Mouse (Mus musculus) heart, postnatal 0 days (tissue): ENCODE data around the gene Qtrt1. TPM values are rescaled to one million over a fixed set of nuclear protein-coding genes. Genes with fewer than 3 reads are reported as not detected.

Experiments used
- ATAC-seq: fragments of 200-750 bp; cut with Nextera tagmentation; 2 replicates; pipeline ENCODE4 v1.8.0; 2017; ENCODE audit warnings: low read depth, moderate number of reproducible peaks, moderate library complexity; ENCODE audit not compliant: insufficient read depth
- DNase-seq: peaks from one replicate; pipeline ENCODE4 v3.0.0-alpha.2; 2016; ENCODE audit warnings: low spot score
- H3K27ac ChIP-seq: fragments of 300-500 bp; sonication (generic); 2 replicates; pipeline ENCODE4 v1.5.1; 2014; ENCODE audit warnings: low read depth, mild to moderate bottlenecking
- H3K27me3 ChIP-seq: fragments of 300-500 bp; sonication (generic); 2 replicates; pipeline ENCODE4 v1.6.1; 2014; ENCODE audit warnings: low read length, mixed read lengths; ENCODE audit not compliant: control insufficient read depth, insufficient read depth
- H3K36me3 ChIP-seq: fragments of 300-500 bp; sonication (generic); replicated peaks from 2 replicates; pipeline ENCODE4 v1.6.1; 2014; ENCODE audit warnings: low read length, mixed read lengths; ENCODE audit not compliant: control insufficient read depth, insufficient read depth
- H3K4me1 ChIP-seq: fragments of 300-500 bp; sonication (generic); 2 replicates; pipeline ENCODE4 v1.6.1; 2014; ENCODE audit warnings: antibody characterized with exemption; ENCODE audit not compliant: control insufficient read depth, insufficient read depth
- H3K4me2 ChIP-seq: fragments of 300-500 bp; sonication (generic); 2 replicates; pipeline ENCODE4 v1.6.1; 2014; ENCODE audit warnings: low read depth, mild to moderate bottlenecking, low read length, moderate library complexity
- H3K4me3 ChIP-seq: fragments of 300-500 bp; sonication (generic); 2 replicates; pipeline ENCODE4 v1.5.1; 2014; ENCODE audit warnings: low read depth, low read length
- H3K9ac ChIP-seq: fragments of 300-500 bp; sonication (generic); replicated peaks from 2 replicates; pipeline ENCODE4 v1.6.1; 2014; ENCODE audit warnings: low read depth, low read length, mixed read lengths
- H3K9me3 ChIP-seq: fragments of 300-500 bp; sonication (generic); replicated peaks from 2 replicates; pipeline ENCODE4 v1.6.1; 2016; ENCODE audit warnings: low read length; ENCODE audit not compliant: control insufficient read depth
- CTCF ChIP-seq: IDR thresholded peaks from 2 replicates; pipeline ENCODE4 v1.5.1; 2016; ENCODE audit warnings: antibody characterized with exemption, control low read depth, low read depth
- EP300 ChIP-seq: IDR thresholded peaks from 2 replicates; pipeline ENCODE4 v1.6.1; 2016; ENCODE audit warnings: antibody characterized with exemption, low read depth
- WGBS: fragments of 180-500 bp; shearing (Covaris S2); extraction: QIAGEN DNeasy Blood & Tissue Kit; methylation state at CpG from one replicate; pipeline ENCODE4 v1.1.7; 2014; 5-methylcytosine and 5-hydroxymethylcytosine counted together
- polyA plus RNA-seq: library from polyadenylated mRNA; unstranded; fragments of >200 nt; fragmentation: Nextera tagmentation; extraction: Ambion mirVana; gene quantifications from 2 replicates; pipeline ENCODE4 v1.2.1, GENCODE M21; 2015
- total RNA-seq: library from RNA; depleted of rRNA; stranded (reverse); fragments of >200 nt; gene quantifications from 2 replicates; pipeline ENCODE4 v1.2.3, GENCODE M21; 2014; ENCODE audit warnings: low replicate concordance; rRNA removed

Gene Qtrt1
- 34.3 and 39.7 TPM in 2 replicates for total RNA-seq
- polyA plus RNA-seq, result 15.5 and 15.6 TPM in 2 replicates

DNA sequence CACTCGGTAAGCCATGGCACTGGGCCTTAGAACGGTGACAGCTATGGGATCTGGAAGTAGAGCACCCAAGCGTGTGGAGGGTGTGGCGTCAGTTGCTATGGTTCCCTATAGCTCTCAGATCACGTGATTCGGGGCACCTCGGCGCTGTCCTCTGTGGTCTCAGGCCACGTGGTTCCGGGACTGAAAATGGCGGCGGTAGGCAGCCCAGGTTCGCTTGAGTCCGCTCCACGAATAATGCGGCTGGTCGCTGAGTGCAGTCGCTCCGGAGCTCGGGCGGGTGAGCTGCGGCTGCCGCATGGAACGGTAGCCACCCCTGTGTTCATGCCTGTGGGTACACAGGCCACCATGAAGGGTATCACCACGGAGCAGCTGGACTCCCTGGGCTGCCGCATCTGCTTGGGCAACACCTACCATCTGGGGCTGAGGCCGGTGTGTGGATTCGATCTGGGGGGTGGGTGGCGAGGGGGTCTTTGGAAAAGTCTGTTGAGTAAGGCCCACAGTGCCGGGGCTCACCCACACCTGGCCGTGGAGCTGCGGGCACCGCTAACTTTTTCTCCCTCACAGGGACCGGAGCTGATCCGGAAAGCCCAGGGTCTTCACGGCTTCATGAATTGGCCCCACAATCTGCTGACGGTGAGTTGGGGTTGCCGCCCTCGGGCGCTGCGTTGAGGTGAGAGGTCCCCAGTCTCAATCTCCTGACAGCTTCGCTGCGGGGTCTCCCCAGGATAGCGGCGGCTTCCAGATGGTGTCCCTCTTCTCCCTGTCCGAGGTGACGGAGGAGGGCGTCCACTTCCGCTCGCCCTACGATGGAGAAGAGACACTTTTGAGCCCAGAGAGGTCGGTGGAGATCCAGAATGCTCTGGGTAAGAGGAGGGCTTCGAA lies at the start of gene Qtrt1:
Qtrt1 (plus strand) TSS at position 169 of the 882 bp plus-strand sequence.
- Histone ChIP-seq H3K4me2 (peak within 1 kb of the TSS; percentile 85), H3K4me1 (peaks cover 11% of the 10 kb centered on the region; the same call in 1 of the 2 replicates), H3K9ac (peak within 1 kb of the TSS; percentile 49), H3K36me3 (peaks cover 3% of the 10 kb centered on the region; the same call in 1 of the 2 replicates), H3K27me3 (no peaks in the 10 kb centered on the region), H3K4me3 (peak within 1 kb of the TSS; percentile 60), H3K9me3 (no peaks in the 10 kb centered on the region), H3K27ac (0 out of 2 replicates have a peak within 1 kb of the TSS, but pooled peaks have one; percentile 10)
- DNase-seq (peak; percentile 94), ATAC-seq (peak; percentile 96)
- 1% methylated on average over 53 of the region's 53 CpGs for WGBS
- TF ChIP-seq CTCF (no peak), EP300 (no peak)

DNA sequence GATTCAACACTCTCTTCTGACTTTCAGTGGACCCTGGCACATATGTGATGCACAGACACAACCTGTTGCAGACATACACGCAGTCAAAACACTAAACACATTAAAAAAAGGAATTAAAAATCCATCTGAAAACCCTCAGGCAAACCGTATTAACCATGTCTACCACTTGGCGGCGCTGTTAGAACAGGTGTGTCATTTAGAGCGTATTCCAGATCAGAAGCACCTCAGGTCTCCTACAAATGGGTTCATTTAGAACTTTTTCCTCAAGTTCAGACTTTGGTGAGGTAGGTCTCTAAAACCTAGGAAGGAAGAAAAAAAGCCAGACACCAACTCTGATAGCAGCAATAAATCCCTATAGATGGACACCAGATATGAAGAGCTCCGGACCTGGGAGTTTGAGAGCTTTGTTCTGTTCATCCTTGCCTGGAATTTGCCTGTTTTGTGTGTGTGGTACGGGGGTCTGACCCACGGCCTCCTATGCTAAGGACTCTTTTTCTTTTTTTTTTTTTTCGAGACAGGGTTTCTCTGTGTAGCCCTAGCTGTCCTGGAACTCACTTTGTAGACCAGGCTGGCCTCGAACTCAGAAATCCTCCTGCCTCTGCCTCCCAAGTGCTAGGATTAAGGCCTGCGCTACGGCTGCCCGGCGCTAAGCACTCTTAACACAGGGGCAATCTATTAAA lies 45.0 kb upstream of the Qtrt1 start:
- Histone ChIP-seq H3K9me3 (no peaks in the 10 kb centered on the region), H3K4me3 (peak overlapping the region; percentile 90), H3K27me3 (no peaks in the 10 kb centered on the region), H3K36me3 (no peaks in the 10 kb centered on the region), H3K4me2 (peak overlapping the region; percentile 52), H3K4me1 (peaks cover 13% of the 10 kb centered on the region), H3K27ac (peak overlapping the region; percentile 76), H3K9ac (no peak overlapping the region)
- WGBS, result 28% methylated on average over 14 of the region's 14 CpGs
- DNase-seq (no peak), ATAC-seq (no peak)
- TF ChIP-seq EP300 (no peak), CTCF (peak; percentile 73)

DNA sequence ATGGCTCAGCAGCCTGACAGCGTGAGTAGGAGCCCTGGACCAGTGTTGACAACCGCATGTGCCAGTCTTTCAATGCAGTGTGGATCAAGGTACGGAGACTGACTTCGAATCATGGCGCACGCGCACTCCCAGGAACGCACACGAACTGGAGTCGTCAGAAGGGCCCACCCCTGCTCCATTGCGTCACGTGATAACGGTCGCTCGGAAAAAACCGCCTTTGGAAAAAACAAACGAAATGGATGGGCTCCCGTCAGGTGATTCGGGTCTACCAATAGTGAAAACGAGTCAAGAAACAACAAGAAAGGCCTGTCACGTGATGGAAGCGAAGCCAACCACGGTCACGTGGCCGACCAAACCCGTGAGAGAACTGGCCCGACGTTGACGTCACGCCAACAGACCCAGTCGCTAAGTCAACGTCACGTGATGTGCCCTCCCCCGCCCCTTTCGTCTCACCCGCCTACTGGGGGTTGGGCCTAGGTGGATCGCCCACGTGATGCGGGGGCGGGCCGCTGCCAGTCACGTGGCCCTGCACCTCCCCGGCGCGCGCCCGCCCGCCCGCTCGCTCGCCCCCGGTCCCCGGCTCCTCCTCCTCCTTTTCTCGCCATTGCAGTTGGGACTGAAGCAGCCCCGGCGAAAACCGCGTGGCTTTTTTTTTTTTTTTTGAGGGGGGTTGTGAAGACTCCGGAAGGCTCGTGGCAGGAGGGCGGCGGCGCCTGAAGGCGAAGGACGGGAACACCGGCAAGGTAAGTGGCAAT lies 44.1 kb upstream of the Qtrt1 start, which contains the start of gene Ilf3:
Ilf3 (plus strand) TSS at position 515 of the 755 bp plus-strand sequence.
- peak; percentile 93 for ATAC-seq

DNA sequence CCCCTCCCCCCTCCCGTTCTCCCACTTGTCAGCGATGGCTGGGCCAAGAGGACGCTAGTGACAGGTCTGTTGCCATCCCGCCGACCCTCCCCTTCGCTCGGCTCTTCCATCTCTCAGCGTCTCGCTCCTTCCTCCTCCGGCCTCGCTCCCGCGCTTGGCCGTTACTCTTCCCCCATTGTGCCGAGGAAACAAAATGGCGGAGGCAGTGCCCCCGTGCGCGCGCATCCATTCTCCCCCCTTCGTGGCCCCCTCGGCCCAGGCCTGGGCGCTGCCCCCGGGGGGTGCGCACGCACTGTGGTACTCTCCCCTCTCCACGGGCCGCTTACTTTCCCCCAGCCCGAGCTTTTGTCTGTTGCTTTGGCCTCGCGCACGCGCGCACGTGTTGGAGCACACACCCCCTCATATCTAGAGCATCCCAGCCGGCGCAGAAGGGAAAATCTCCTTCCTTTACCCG lies 43.5 kb upstream of the Qtrt1 start:
- TF ChIP-seq CTCF (no peak), EP300 (no peak)
- H3K27ac ChIP-seq, result peak overlapping the region; percentile 86

More for the DNA sequence above, 44.1 kb upstream of the Qtrt1 start, which contains the start of gene Ilf3:
- no peaks in the 10 kb centered on the region for H3K36me3 ChIP-seq
- WGBS, result under 1% methylated on average over 60 of the region's 66 CpGs
- DNase-seq, result peak; percentile 100
- H3K27ac ChIP-seq, result peak within 1 kb of the TSS; percentile 86
- TF ChIP-seq CTCF, result no peak
- peak; percentile 80; the same call in 1 of the 2 replicates for TF ChIP-seq EP300
- H3K4me3 ChIP-seq, result peak within 1 kb of the TSS; percentile 90
- peaks cover 13% of the 10 kb centered on the region for H3K4me1 ChIP-seq
- H3K9me3 ChIP-seq, result no peaks in the 10 kb centered on the region
- no peaks in the 10 kb centered on the region for H3K27me3 ChIP-seq
- peak within 1 kb of the TSS; percentile 70 for H3K9ac ChIP-seq
- H3K4me2 ChIP-seq, result peak within 1 kb of the TSS; percentile 80

DNA sequence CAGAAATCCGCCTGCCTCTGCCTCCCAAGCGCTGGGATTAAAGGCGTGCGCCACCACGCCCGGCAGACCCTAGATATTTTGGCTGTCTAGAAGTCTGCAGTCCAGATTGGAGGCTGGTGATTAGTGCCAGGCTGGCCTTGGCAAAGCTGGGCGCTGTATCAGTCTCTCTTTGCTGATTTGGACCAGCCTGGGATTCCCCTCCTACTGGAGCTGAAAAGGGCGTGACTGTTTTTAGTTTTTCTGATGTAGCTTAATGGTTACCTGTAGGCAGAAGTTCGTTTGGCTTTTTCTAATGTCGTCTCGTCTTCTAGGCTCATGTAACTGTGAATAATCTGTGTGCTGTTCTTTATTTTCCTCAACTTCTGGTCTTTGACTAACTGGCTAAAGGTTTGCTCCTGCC lies 42.6 kb upstream of the Qtrt1 start:
- Histone ChIP-seq H3K4me1 (peaks cover 13% of the 10 kb centered on the region), H3K9me3 (no peaks in the 10 kb centered on the region), H3K4me3 (peak overlapping the region; percentile 90), H3K27me3 (no peaks in the 10 kb centered on the region), H3K27ac (no peak overlapping the region), H3K4me2 (peak overlapping the region; percentile 80), H3K36me3 (no peaks in the 10 kb centered on the region), H3K9ac (peak overlapping the region; percentile 70; the same call in 1 of the 2 replicates)
- WGBS, result 56% methylated on average over 11 of the region's 11 CpGs
- TF ChIP-seq EP300 (no peak), CTCF (no peak)
- no peak for ATAC-seq
- DNase-seq, result no peak

More for the DNA sequence above, 43.5 kb upstream of the Qtrt1 start:
- Histone ChIP-seq H3K4me3 (peak overlapping the region; percentile 90), H3K9me3 (no peaks in the 10 kb centered on the region), H3K4me2 (peak overlapping the region; percentile 80), H3K4me1 (peaks cover 13% of the 10 kb centered on the region), H3K27me3 (no peaks in the 10 kb centered on the region), H3K9ac (peak overlapping the region; percentile 70), H3K36me3 (no peaks in the 10 kb centered on the region)
- WGBS, result under 1% methylated on average over 37 of the region's 38 CpGs
- ATAC-seq (peak; percentile 22), DNase-seq (peak; percentile 48)
